Mouse (Mus musculus): ENCODE results near the gene 6330409D20Rik. TPM values are rescaled to one million over a fixed set of nuclear protein-coding genes. Genes with fewer than 3 reads are reported as not detected.

Gene 6330409D20Rik
- polyA plus RNA-seq, 1 experiment from 2014 or later: 3.5 TPM

DNA sequence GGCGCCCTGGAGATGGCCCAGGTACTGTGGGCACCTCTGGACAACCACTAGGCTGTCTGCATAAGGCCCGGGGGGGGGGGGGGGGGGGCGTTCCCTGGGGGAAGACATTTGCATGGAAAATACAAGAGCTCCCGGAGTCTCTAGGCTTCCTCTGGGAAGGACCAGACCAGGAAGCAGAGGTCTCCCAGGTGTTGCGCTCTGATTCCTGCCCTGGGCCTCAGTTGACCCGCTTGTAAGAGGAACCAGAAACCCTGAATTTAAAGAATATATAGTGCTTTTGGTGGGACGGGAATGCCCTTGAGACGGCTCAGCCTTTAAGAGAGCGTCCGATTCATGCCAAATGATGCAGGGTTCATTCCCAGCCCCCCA, 10.8 kb upstream of the 6330409D20Rik start:
- no peak overlapping the region for H3K9ac ChIP-seq
- H3K27ac ChIP-seq (replicated peaks): 0 out of 2 replicates have a peak overlapping the region, but pooled peaks have one; percentile 43
- peak overlapping the region; percentile 23 for H3K4me3 ChIP-seq
- H3K36me3 ChIP-seq: peaks cover 61% of the 10 kb centered on the region
- no peak for ATAC-seq (ENCODE audit: low FRiP score, low read depth)
- H3K4me1 ChIP-seq (replicated peaks): peaks cover 14% of the 10 kb centered on the region
- H3K9me3 ChIP-seq: no peaks in the 10 kb centered on the region
- no peaks in the 10 kb centered on the region for H3K27me3 ChIP-seq
- WGBS: 20% methylated on average over 10 of the region's 10 CpGs
- H3K4me2 ChIP-seq: peak overlapping the region; percentile 42

DNA sequence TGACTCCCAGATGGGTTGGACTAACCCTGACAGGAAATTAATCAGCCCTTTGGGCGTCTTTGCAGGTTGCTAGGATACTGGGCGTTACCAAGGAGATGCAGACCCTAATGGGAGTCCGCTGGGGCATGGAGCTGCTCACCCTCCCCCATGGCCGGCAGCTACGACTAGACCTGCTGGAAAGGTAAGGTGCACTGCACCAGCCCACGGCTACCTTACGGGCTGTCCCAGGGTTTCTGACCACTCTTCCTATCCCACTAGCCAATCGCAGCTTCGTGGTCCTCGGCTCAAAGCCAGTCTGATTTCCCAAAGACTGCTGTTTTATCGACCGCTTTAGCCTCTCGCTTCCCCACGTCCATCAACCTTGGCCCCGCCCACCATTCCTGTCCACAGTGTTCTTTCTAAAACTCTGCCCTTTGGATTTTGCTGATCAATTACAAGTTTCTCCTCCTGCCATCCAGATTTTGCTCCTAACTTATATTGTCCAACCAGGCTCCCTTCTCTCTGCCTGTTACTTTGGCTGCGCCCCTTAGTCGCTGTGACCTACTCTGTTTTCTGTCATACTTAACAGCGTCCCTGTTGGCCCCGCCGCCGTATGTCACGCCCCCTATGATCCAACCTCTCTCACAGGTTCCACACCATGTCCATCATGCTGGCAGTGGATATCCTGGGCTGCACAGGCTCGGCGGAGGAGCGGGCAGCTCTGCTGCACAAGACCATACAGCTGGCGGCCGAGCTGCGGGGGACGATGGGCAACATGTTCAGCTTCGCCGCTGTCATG, 10.3 kb upstream of the 6330409D20Rik start:
- 7% methylated on average over 31 of the region's 31 CpGs for WGBS
- Histone ChIP-seq H3K36me3 (peaks cover 66% of the 10 kb centered on the region), H3K4me2 (peak overlapping the region; percentile 42), H3K4me3 (peak overlapping the region; percentile 23), H3K27ac (replicated peaks) (peak overlapping the region; percentile 43; the same call in 1 of the 2 replicates), H3K27me3 (no peaks in the 10 kb centered on the region), H3K4me1 (replicated peaks) (peaks cover 11% of the 10 kb centered on the region), H3K9ac (no peak overlapping the region), H3K9me3 (no peaks in the 10 kb centered on the region)
- ATAC-seq (ENCODE audit: low FRiP score, low read depth): peak; percentile 53; the same call in 1 of the 2 replicates

DNA sequence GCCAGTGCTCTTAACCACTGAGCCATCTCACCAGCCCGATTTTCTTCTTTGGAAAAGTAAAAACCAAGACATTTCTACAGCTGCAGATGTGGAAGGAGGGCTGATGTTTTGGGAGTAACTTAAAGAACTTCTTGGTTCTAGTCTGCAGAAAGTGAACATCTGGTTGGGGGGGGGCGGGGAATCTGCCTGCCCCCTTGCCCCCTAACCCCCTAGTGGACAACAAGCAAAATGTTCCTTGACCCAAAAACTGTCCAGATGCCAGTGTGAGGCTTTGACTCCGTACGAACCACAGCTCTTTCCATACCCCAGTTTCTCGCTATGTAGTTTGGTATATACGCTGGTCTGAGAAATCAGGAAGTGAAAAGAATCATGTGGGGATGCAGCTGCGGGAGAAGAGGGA, 9.4 kb upstream of the 6330409D20Rik start:
- H3K9ac ChIP-seq: no peak overlapping the region
- H3K27me3 ChIP-seq: no peaks in the 10 kb centered on the region
- H3K4me1 ChIP-seq (replicated peaks): peaks cover 11% of the 10 kb centered on the region
- H3K4me2 ChIP-seq: no peak overlapping the region
- no peak for ATAC-seq (ENCODE audit: low FRiP score, low read depth)
- 71% methylated on average over 7 of the region's 7 CpGs for WGBS
- no peak overlapping the region for H3K4me3 ChIP-seq
- no peak overlapping the region for H3K27ac ChIP-seq (replicated peaks)
- H3K36me3 ChIP-seq: peaks cover 68% of the 10 kb centered on the region
- no peaks in the 10 kb centered on the region for H3K9me3 ChIP-seq

DNA sequence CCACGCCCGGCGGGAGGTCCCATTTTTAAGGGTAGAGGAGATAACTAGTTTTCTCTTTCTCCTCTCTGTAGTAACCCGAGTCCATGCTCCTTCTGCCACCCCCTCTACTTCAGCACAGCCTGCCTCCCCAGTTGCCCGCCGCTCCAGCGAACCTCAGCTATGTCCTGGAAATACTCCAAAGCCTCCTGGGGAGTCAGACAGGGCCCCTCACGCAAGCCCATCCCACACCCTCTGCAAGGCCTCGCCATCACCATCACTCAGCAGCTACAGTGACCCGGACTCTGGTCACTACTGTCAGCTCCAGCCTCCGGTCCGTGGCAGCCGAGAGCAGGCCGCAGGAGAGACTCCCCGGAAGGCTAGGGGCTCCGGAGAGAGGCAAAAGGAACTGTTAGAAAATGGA, 8.3 kb upstream of the 6330409D20Rik start:
- no peak for ATAC-seq (ENCODE audit: low FRiP score, low read depth)
- Histone ChIP-seq H3K27me3 (no peaks in the 10 kb centered on the region), H3K9ac (no peak overlapping the region), H3K9me3 (no peaks in the 10 kb centered on the region), H3K4me1 (replicated peaks) (peaks cover 12% of the 10 kb centered on the region), H3K4me3 (no peak overlapping the region), H3K27ac (replicated peaks) (no peak overlapping the region), H3K4me2 (no peak overlapping the region), H3K36me3 (peaks cover 60% of the 10 kb centered on the region)
- 86% methylated on average over 16 of the region's 16 CpGs for WGBS

DNA sequence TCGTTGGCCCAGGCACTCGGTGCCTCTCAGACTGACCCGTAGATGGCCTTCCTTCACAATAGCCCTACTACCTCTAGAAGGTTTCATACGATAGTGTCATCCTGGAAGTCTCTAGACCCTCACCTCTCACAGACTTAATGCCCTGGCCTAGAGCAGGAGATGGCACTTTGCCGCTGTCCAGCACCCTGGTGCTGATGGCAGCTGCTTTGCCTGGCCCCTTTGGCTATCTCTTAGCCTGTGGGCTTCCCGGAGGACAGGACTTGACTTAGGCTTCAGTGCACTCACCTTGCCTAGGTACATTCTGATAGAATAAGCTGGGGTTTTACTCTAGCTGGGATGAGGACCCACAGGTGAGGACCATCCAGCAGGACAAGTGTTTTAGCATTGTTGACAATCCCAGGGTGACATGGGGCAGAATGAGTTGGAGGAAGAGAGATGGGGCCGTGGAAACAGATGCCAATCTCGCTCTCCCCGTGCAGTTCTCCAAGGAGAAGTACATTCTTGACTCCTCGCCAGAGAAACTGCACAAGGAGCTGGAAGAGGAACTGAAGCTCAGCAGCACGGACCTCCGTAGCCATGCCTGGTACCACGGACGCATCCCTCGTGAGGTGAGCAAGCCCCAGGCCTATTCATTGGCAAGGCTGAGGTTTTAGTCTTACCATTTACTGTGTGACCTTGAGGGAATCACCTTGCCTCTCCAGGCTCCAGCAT, 3.6 kb upstream of the 6330409D20Rik start:
- Histone ChIP-seq H3K4me1 (replicated peaks) (peaks cover 27% of the 10 kb centered on the region), H3K4me2 (no peak overlapping the region), H3K9ac (no peak overlapping the region), H3K4me3 (no peak overlapping the region), H3K36me3 (peaks cover 32% of the 10 kb centered on the region), H3K27me3 (no peaks in the 10 kb centered on the region), H3K9me3 (no peaks in the 10 kb centered on the region), H3K27ac (replicated peaks) (no peak overlapping the region)
- no peak for ATAC-seq (ENCODE audit: low FRiP score, low read depth)
- WGBS: 78% methylated on average over 15 of the region's 15 CpGs

DNA sequence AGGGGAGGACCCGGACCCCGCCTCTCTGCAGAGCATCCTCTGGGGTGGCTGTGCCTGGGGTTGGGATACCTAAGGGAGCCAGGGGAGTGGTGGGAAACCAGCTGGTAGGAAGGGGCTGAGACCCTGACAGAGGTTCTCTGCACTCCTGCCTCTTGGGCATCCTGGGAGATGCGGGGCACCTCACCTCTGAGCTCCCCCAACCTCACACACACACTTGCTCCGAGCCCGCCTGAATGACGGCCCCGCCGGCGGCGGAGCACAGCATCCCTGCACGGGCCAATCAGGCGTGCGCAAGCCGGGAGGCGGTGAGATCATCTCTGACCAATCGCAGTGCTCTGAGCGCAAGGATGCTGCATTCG, 1.3 kb upstream of the 6330409D20Rik start:
- peak; percentile 92 for ATAC-seq (ENCODE audit: low FRiP score, low read depth)
- Histone ChIP-seq H3K36me3 (peaks cover 16% of the 10 kb centered on the region), H3K4me2 (peak overlapping the region; percentile 79), H3K4me1 (replicated peaks) (peaks cover 27% of the 10 kb centered on the region), H3K9ac (peak overlapping the region; percentile 92), H3K27ac (replicated peaks) (peak overlapping the region; percentile 90), H3K9me3 (no peaks in the 10 kb centered on the region), H3K4me3 (peak overlapping the region; percentile 82), H3K27me3 (no peaks in the 10 kb centered on the region)
- 3% methylated on average over 17 of the region's 18 CpGs for WGBS

DNA sequence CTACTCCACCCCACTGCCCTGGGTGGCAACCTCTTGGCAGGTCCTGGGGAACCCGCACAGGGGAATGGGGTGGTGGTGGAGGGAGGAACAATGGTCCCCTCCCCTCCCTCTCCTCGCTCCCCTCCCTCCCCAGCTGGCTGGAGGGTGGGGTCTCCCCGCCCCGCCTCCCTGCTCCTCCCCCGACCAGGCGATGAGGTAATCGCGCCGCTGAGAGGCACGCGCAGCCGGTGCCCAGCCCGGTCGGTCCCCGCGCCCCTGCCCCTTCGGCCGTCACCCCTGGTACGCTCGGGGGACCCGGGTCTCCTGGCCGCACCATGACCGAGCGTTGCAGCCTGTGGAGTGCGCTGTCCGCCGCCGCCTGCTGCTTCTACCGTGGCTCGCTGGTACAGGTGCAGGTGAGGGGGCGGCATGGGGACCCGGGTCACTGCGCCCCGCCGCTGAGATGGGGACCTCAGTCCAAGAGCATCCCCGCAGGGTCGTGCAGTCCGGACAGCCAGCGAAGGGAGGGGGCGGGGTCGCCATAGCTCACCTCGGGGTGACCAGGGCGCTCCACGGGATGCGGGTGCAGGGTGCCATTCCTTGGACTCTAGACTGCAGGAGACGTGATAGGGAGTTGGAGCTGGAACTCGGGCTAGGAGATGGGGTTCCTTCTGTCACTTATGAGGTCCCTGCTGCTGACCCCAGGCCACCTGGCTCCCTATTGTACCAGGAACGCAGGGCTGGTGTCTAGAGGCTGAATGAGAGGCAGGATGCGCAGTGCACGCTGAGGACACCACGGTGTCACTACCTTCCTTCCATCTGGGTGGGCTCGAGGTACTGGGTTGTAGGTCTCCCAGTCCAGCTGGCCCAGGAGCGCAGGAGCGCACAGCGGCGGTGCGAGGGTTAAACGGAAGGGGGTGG, 707 bp upstream of the 6330409D20Rik start:
- Histone ChIP-seq H3K4me2 (peak overlapping the region; percentile 79), H3K9me3 (no peaks in the 10 kb centered on the region), H3K36me3 (peaks cover 9% of the 10 kb centered on the region; the same call in 1 of the 2 replicates), H3K27me3 (no peaks in the 10 kb centered on the region), H3K4me1 (replicated peaks) (peaks cover 27% of the 10 kb centered on the region), H3K4me3 (peak overlapping the region; percentile 82), H3K27ac (replicated peaks) (peak overlapping the region; percentile 90), H3K9ac (peak overlapping the region; percentile 92)
- ATAC-seq (ENCODE audit: low FRiP score, low read depth): peak; percentile 61
- 3% methylated on average over 53 of the region's 58 CpGs for WGBS

DNA sequence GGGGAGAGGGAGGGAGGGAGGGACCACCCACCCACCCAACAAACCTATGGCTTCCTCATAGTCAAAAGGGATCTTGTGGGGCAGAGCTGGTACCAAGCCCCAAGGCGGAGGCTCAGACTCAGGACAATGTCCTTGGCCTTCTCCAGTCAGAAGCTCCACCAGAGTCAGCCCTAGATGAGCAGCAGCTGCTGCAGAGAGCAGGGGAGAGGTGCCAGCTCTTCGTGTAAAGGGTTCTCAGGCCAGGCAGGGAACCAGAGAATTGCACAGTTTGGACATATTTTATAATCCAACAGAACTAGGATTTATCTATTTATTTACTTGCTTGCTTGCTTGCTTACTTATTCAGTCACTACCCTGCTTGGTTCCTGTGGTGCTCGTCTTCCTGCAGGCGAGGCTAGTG, 1.5 kb downstream of the 6330409D20Rik start:
- no peak for ATAC-seq (ENCODE audit: low FRiP score, low read depth)
- no peak overlapping the region for H3K4me2 ChIP-seq
- H3K36me3 ChIP-seq: no peaks in the 10 kb centered on the region
- H3K9ac ChIP-seq: no peak overlapping the region
- 69% methylated on average over 4 of the region's 4 CpGs for WGBS
- H3K27ac ChIP-seq (replicated peaks): no peak overlapping the region
- H3K4me3 ChIP-seq: no peak overlapping the region
- H3K27me3 ChIP-seq: no peaks in the 10 kb centered on the region
- H3K4me1 ChIP-seq (replicated peaks): peaks cover 27% of the 10 kb centered on the region
- no peaks in the 10 kb centered on the region for H3K9me3 ChIP-seq

DNA sequence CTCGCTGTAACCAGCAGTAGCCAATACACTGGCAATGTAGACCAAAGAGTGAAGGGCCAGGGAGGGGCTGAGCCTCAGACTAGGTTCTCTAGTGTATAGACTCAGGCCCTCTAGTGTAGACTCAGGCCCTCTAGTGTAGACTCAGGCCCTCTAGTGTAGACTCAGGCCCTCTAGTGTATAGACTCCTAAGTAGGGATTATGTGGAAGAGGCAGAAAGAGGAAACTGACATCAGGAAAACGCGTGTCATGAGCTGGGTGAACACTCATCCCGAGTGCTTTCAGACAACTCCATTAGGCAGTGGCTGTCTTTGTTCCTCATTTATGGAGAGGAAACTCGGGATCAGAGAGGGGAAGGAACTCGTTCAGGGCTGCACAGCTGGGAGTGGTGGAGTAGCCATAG, 3.8 kb downstream of the 6330409D20Rik start:
- 53% methylated on average over 6 of the region's 6 CpGs for WGBS
- Histone ChIP-seq H3K4me3 (no peak overlapping the region), H3K36me3 (no peaks in the 10 kb centered on the region), H3K27me3 (no peaks in the 10 kb centered on the region), H3K4me2 (no peak overlapping the region), H3K9ac (no peak overlapping the region), H3K4me1 (replicated peaks) (peaks cover 8% of the 10 kb centered on the region; the same call in 1 of the 2 replicates), H3K27ac (replicated peaks) (no peak overlapping the region), H3K9me3 (no peaks in the 10 kb centered on the region)
- no peak for ATAC-seq (ENCODE audit: low FRiP score, low read depth)

DNA sequence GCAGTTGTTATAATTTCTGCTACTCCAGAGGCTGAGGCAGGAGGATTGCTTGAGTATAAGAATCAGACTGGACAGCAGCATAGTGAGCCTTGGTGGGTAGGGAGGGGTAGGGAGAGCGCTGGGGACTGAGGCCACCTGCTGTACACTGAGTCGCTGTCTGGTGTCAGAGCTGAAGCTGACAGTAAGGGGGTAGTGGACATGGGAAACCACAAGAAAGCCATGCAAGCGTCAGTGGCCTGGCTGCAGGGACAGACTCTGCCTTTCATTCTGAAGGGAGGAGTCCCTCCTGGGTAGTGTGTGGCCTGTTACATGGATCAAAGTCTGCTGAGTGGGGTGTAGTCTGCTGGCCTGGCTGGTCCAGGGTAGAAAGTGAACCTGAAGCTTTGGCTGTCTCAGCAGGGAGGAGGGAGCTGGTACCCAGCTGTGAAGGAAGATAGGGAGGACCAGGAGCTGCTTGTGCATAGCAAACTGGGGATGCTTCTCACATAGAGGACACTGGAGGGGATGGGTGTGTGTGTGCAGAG, 4.4 kb downstream of the 6330409D20Rik start:
- Histone ChIP-seq H3K9ac (no peak overlapping the region), H3K36me3 (no peaks in the 10 kb centered on the region), H3K27ac (replicated peaks) (no peak overlapping the region), H3K9me3 (no peaks in the 10 kb centered on the region), H3K4me1 (replicated peaks) (peaks cover 8% of the 10 kb centered on the region; the same call in 1 of the 2 replicates), H3K27me3 (no peaks in the 10 kb centered on the region), H3K4me3 (no peak overlapping the region), H3K4me2 (no peak overlapping the region)
- WGBS: 47% methylated on average over 3 of the region's 3 CpGs
- ATAC-seq (ENCODE audit: low FRiP score, low read depth): no peak

DNA sequence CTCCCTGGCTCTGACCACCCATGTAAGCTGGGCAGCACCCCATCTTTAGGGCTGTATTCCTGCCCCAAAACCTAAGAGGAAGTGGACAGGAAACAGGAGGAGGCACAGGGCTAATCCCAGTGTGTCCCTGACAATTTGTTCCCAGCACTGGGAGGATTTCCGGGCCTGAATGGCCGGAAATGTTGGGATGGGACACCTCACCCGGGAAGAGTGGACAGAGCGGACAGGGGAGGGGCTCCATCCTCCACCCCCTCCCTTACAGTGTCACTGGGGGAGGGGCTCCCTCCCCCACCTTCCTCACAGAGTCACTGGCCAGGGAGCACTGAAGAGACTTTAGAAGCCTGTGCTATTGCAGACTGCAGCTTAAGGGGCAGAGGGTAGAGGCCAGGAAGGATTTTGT, 5.9 kb downstream of the 6330409D20Rik start:
- no peak overlapping the region for H3K4me2 ChIP-seq
- H3K27ac ChIP-seq (replicated peaks): 0 out of 2 replicates have a peak overlapping the region, but pooled peaks have one; percentile 22
- no peaks in the 10 kb centered on the region for H3K36me3 ChIP-seq

More for the DNA sequence above, 5.9 kb downstream of the 6330409D20Rik start:
- Histone ChIP-seq H3K27me3 (no peaks in the 10 kb centered on the region), H3K9ac (no peak overlapping the region), H3K4me3 (no peak overlapping the region), H3K9me3 (no peaks in the 10 kb centered on the region), H3K4me1 (replicated peaks) (no peaks in the 10 kb centered on the region)
- ATAC-seq (ENCODE audit: low FRiP score, low read depth): no peak
- 71% methylated on average over 4 of the region's 4 CpGs for WGBS

Data from hindbrain, embryonic 15.5 days (tissue).